Mouse (Mus musculus): ENCODE measurements around the gene Gnmt. TPM values are rescaled to one million over a fixed set of nuclear protein-coding genes. Genes with fewer than 3 reads are reported as not detected.

Gnmt gene
- polyA plus RNA-seq, 1 experiment from 2014 or later = 6.7 TPM

- H3K4me1 ChIP-seq (replicated peaks; ENCODE audit: control insufficient read depth, insufficient read depth, low read length) = peaks cover 23% of the 10 kb centered on the region
- peak; percentile 47 for DNase-seq (ENCODE audit: low spot score)
- no peaks in the 10 kb centered on the region for H3K27me3 ChIP-seq (replicated peaks; ENCODE audit: control insufficient read depth, insufficient read depth, low read length)
- H3K9me3 ChIP-seq (ENCODE audit: control insufficient read depth, low read length) = no peaks in the 10 kb centered on the region
- peak overlapping the region; percentile 82 for H3K4me2 ChIP-seq
- H3K27ac ChIP-seq (ENCODE audit: low read depth, low read length) = peak overlapping the region; percentile 57
- ATAC-seq (replicated peaks; ENCODE audit: low FRiP score) = peak; percentile 63
- peak overlapping the region; percentile 74 for H3K9ac ChIP-seq (ENCODE audit: low read depth, low read length)
- WGBS = 3% methylated on average over 40 of the region's 41 CpGs
- H3K4me3 ChIP-seq (ENCODE audit: low read depth, low read length) = peak overlapping the region; percentile 76
- peaks cover 5% of the 10 kb centered on the region; the same call in 1 of the 2 replicates for H3K36me3 ChIP-seq (ENCODE audit: control insufficient read depth, insufficient read depth, low read length)
These were observed 24.7 kb downstream of the Gnmt start for GRCm38 (mm10) chr17:46703971-46704886.

DNA sequence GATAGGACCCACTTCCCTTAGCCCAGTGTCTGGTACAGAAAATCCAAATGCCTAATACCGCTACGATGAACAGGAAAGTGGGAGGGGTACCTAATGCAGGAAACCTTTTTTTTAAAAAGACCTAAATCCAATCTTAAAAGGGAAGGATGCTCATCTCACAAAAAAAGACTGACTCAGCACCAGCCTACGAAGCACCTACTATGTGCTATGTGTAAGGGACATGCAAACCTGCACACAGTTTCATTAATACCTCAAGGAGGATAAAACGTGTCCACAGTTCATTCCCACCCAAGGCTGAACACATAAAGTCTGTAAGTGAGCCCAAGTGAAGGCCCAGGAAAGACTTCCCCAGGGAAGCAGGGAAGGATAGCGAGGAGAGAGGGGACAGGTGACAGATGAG, 26.5 kb downstream of the Gnmt start:
- peak overlapping the region; percentile 82 for H3K4me2 ChIP-seq
- no peaks in the 10 kb centered on the region for H3K27me3 ChIP-seq (replicated peaks; ENCODE audit: control insufficient read depth, insufficient read depth, low read length)
- H3K36me3 ChIP-seq (ENCODE audit: control insufficient read depth, insufficient read depth, low read length) = peaks cover 10% of the 10 kb centered on the region; the same call in 1 of the 2 replicates
- H3K9ac ChIP-seq (ENCODE audit: low read depth, low read length) = peak overlapping the region; percentile 74; the same call in 1 of the 2 replicates
- H3K4me3 ChIP-seq (ENCODE audit: low read depth, low read length) = 0 out of 2 replicates have a peak overlapping the region, but pooled peaks have one; percentile 76
- ATAC-seq (replicated peaks; ENCODE audit: low FRiP score) = no peak
- peaks cover 23% of the 10 kb centered on the region for H3K4me1 ChIP-seq (replicated peaks; ENCODE audit: control insufficient read depth, insufficient read depth, low read length)
- no peak overlapping the region for H3K27ac ChIP-seq (ENCODE audit: low read depth, low read length)
- H3K9me3 ChIP-seq (ENCODE audit: control insufficient read depth, low read length) = no peaks in the 10 kb centered on the region
- no peak for DNase-seq (ENCODE audit: low spot score)
- 83% methylated on average over 5 of the region's 5 CpGs for WGBS

DNA sequence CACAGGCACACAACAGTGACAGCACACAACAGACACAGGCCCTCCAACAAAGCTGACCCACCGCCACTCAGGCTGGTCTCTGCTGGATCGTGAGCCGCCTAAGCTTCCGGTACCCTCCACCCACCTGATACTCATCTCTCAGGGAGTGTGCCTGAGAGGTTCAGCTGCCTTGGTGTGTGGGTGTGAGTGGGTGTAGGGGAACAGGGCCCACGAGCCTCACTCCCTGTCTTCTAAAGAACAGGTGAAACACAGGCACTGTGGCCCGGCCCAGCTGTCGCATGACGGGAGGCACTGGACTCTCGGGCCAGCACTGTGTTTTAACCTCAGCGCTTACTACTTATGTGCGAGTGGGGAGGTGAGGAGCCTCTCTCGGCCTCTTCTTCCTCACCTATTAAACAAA, 26.9 kb downstream of the Gnmt start:
- Histone ChIP-seq H3K4me2 (no peak overlapping the region), H3K9ac (ENCODE audit: low read depth, low read length) (0 out of 2 replicates have a peak overlapping the region, but pooled peaks have one; percentile 11), H3K4me3 (ENCODE audit: low read depth, low read length) (no peak overlapping the region), H3K36me3 (ENCODE audit: control insufficient read depth, insufficient read depth, low read length) (peaks cover 10% of the 10 kb centered on the region; the same call in 1 of the 2 replicates), H3K4me1 (replicated peaks; ENCODE audit: control insufficient read depth, insufficient read depth, low read length) (peaks cover 23% of the 10 kb centered on the region), H3K9me3 (ENCODE audit: control insufficient read depth, low read length) (no peaks in the 10 kb centered on the region), H3K27ac (ENCODE audit: low read depth, low read length) (no peak overlapping the region), H3K27me3 (replicated peaks; ENCODE audit: control insufficient read depth, insufficient read depth, low read length) (no peaks in the 10 kb centered on the region)
- DNase-seq (ENCODE audit: low spot score) (no peak), ATAC-seq (replicated peaks; ENCODE audit: low FRiP score) (no peak)
- 78% methylated on average over 12 of the region's 12 CpGs for WGBS

- Histone ChIP-seq H3K9me3 (ENCODE audit: control insufficient read depth, low read length) (no peaks in the 10 kb centered on the region), H3K4me2 (no peak overlapping the region), H3K4me3 (ENCODE audit: low read depth, low read length) (no peak overlapping the region), H3K36me3 (ENCODE audit: control insufficient read depth, insufficient read depth, low read length) (peaks cover 10% of the 10 kb centered on the region; the same call in 1 of the 2 replicates), H3K27ac (ENCODE audit: low read depth, low read length) (no peak overlapping the region), H3K4me1 (replicated peaks; ENCODE audit: control insufficient read depth, insufficient read depth, low read length) (peaks cover 23% of the 10 kb centered on the region), H3K27me3 (replicated peaks; ENCODE audit: control insufficient read depth, insufficient read depth, low read length) (no peaks in the 10 kb centered on the region), H3K9ac (ENCODE audit: low read depth, low read length) (no peak overlapping the region)
- WGBS = 82% methylated on average over 12 of the region's 12 CpGs
- ATAC-seq (replicated peaks; ENCODE audit: low FRiP score) (no peak), DNase-seq (ENCODE audit: low spot score) (no peak)
These were observed 27.5 kb downstream of the Gnmt start for GRCm38 (mm10) chr17:46701489-46701888.

- Histone ChIP-seq H3K36me3 (ENCODE audit: control insufficient read depth, insufficient read depth, low read length) (peaks cover 10% of the 10 kb centered on the region; the same call in 1 of the 2 replicates), H3K4me3 (ENCODE audit: low read depth, low read length) (no peak overlapping the region), H3K9me3 (ENCODE audit: control insufficient read depth, low read length) (no peaks in the 10 kb centered on the region), H3K27ac (ENCODE audit: low read depth, low read length) (no peak overlapping the region), H3K4me2 (no peak overlapping the region), H3K27me3 (replicated peaks; ENCODE audit: control insufficient read depth, insufficient read depth, low read length) (no peaks in the 10 kb centered on the region), H3K4me1 (replicated peaks; ENCODE audit: control insufficient read depth, insufficient read depth, low read length) (peaks cover 21% of the 10 kb centered on the region), H3K9ac (ENCODE audit: low read depth, low read length) (no peak overlapping the region)
- DNase-seq (ENCODE audit: low spot score) (no peak), ATAC-seq (replicated peaks; ENCODE audit: low FRiP score) (no peak)
- 84% methylated on average over 3 of the region's 3 CpGs for WGBS
These were observed 29.1 kb downstream of the Gnmt start for GRCm38 (mm10) chr17:46699912-46700311.

- ATAC-seq (replicated peaks; ENCODE audit: low FRiP score) (no peak), DNase-seq (ENCODE audit: low spot score) (no peak)
- peaks cover 21% of the 10 kb centered on the region for H3K4me1 ChIP-seq (replicated peaks; ENCODE audit: control insufficient read depth, insufficient read depth, low read length)
- H3K4me3 ChIP-seq (ENCODE audit: low read depth, low read length) = no peak overlapping the region
- no peak overlapping the region for H3K4me2 ChIP-seq
- 64% methylated on average over 5 of the region's 5 CpGs for WGBS
- no peaks in the 10 kb centered on the region for H3K9me3 ChIP-seq (ENCODE audit: control insufficient read depth, low read length)
- H3K27me3 ChIP-seq (replicated peaks; ENCODE audit: control insufficient read depth, insufficient read depth, low read length) = no peaks in the 10 kb centered on the region
- no peak overlapping the region for H3K27ac ChIP-seq (ENCODE audit: low read depth, low read length)
- no peak overlapping the region; the same call in 1 of the 2 replicates for H3K9ac ChIP-seq (ENCODE audit: low read depth, low read length)
- peaks cover 10% of the 10 kb centered on the region; the same call in 1 of the 2 replicates for H3K36me3 ChIP-seq (ENCODE audit: control insufficient read depth, insufficient read depth, low read length)
These were observed 29.7 kb downstream of the Gnmt start for GRCm38 (mm10) chr17:46699245-46699644.

DNA sequence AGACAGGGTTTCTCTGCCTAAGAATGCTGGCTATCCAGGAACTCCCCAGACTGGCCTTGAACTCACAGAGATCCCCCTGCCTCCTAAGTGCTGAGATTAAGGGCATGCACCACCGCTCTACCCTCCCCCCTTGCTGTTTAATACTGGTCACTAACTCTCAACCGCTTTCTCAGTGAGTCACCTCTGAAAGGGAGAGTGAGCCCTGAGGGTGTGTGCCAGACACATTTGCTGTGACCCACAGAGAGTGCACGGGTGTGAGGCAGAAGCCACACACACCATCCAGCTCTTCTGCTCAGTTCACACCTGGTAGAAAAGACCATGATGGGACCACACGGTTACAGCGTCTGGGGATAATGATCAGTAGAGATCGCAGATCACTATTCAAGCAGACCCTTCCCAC, 30.5 kb downstream of the Gnmt start:
- Histone ChIP-seq H3K9me3 (ENCODE audit: control insufficient read depth, low read length) (no peaks in the 10 kb centered on the region), H3K4me1 (replicated peaks; ENCODE audit: control insufficient read depth, insufficient read depth, low read length) (peaks cover 15% of the 10 kb centered on the region), H3K4me3 (ENCODE audit: low read depth, low read length) (no peak overlapping the region), H3K27me3 (replicated peaks; ENCODE audit: control insufficient read depth, insufficient read depth, low read length) (no peaks in the 10 kb centered on the region), H3K9ac (ENCODE audit: low read depth, low read length) (no peak overlapping the region), H3K27ac (ENCODE audit: low read depth, low read length) (no peak overlapping the region), H3K4me2 (no peak overlapping the region), H3K36me3 (ENCODE audit: control insufficient read depth, insufficient read depth, low read length) (peaks cover 10% of the 10 kb centered on the region; the same call in 1 of the 2 replicates)
- ATAC-seq (replicated peaks; ENCODE audit: low FRiP score) (no peak), DNase-seq (ENCODE audit: low spot score) (no peak)
- 84% methylated on average over 6 of the region's 6 CpGs for WGBS

- Histone ChIP-seq H3K4me1 (replicated peaks; ENCODE audit: control insufficient read depth, insufficient read depth, low read length) (peaks cover 5% of the 10 kb centered on the region; the same call in 1 of the 2 replicates), H3K9me3 (ENCODE audit: control insufficient read depth, low read length) (no peaks in the 10 kb centered on the region), H3K4me3 (ENCODE audit: low read depth, low read length) (no peak overlapping the region), H3K4me2 (no peak overlapping the region), H3K27ac (ENCODE audit: low read depth, low read length) (no peak overlapping the region), H3K36me3 (ENCODE audit: control insufficient read depth, insufficient read depth, low read length) (peaks cover 10% of the 10 kb centered on the region; the same call in 1 of the 2 replicates), H3K9ac (ENCODE audit: low read depth, low read length) (no peak overlapping the region), H3K27me3 (replicated peaks; ENCODE audit: control insufficient read depth, insufficient read depth, low read length) (no peaks in the 10 kb centered on the region)
- no peak for DNase-seq (ENCODE audit: low spot score)
- ATAC-seq (replicated peaks; ENCODE audit: low FRiP score) = no peak
- 79% methylated on average over 1 of the region's 1 CpGs for WGBS
These were observed 34.4 kb downstream of the Gnmt start for GRCm38 (mm10) chr17:46694517-46695063.
